Mouse (Mus musculus): ENCODE results near the gene Iqsec1.
"Not testable (repeated sequence)": the region's sequence is repeated elsewhere in the genome, so short reads cannot be mapped to it uniquely, and the experiment has no call there.

Gene Iqsec1

GRCm38 (mm10) chr6:90663736-90664135 is 324.7 kb downstream of the Iqsec1 start:
- DNase-seq (ENCODE audit: extremely low spot score, low spot score): no peak

GRCm38 (mm10) chr6:90662148-90662547 is 326.3 kb downstream of the Iqsec1 start:
- no peak for DNase-seq (ENCODE audit: extremely low spot score, low spot score)

GRCm38 (mm10) chr6:90661029-90661399 is 327.5 kb downstream of the Iqsec1 start:
- DNase-seq (ENCODE audit: extremely low spot score, low spot score): no peak

GRCm38 (mm10) chr6:90660398-90661028 is 328.0 kb downstream of the Iqsec1 start:
- DNase-seq (ENCODE audit: extremely low spot score, low spot score): no peak

- no peak for DNase-seq (ENCODE audit: extremely low spot score, low spot score)
Measured at GRCm38 (mm10) chr6:90659913-90660312, 328.6 kb downstream of the Iqsec1 start.

GRCm38 (mm10) chr6:90656344-90656850 is 332.1 kb downstream of the Iqsec1 start:
- DNase-seq (ENCODE audit: extremely low spot score, low spot score): not testable (repeated sequence)

GRCm38 (mm10) chr6:90653736-90654135 is 334.7 kb downstream of the Iqsec1 start:
- peak; percentile 46 for DNase-seq (ENCODE audit: extremely low spot score, low spot score)

- no peak for DNase-seq (ENCODE audit: extremely low spot score, low spot score)
Measured at GRCm38 (mm10) chr6:90650634-90651033, 337.9 kb downstream of the Iqsec1 start.

- DNase-seq (ENCODE audit: extremely low spot score, low spot score): no peak
Measured at GRCm38 (mm10) chr6:90649279-90649678, 339.2 kb downstream of the Iqsec1 start.

GRCm38 (mm10) chr6:90648391-90648790 is 340.1 kb downstream of the Iqsec1 start:
- DNase-seq (ENCODE audit: extremely low spot score, low spot score): no peak

GRCm38 (mm10) chr6:90644965-90645364 is 343.5 kb downstream of the Iqsec1 start:
- no peak for DNase-seq (ENCODE audit: extremely low spot score, low spot score)

- no peak for DNase-seq (ENCODE audit: extremely low spot score, low spot score)
Measured at GRCm38 (mm10) chr6:90643057-90643456, 345.4 kb downstream of the Iqsec1 start.

- DNase-seq (ENCODE audit: extremely low spot score, low spot score): no peak
Measured at GRCm38 (mm10) chr6:90635611-90636010, 352.9 kb downstream of the Iqsec1 start.

GRCm38 (mm10) chr6:90635081-90635480 is 353.4 kb downstream of the Iqsec1 start:
- no peak for DNase-seq (ENCODE audit: extremely low spot score, low spot score)

- DNase-seq (ENCODE audit: extremely low spot score, low spot score): not testable (repeated sequence)
Measured at GRCm38 (mm10) chr6:90632526-90632925, 356.0 kb downstream of the Iqsec1 start.

- DNase-seq (ENCODE audit: extremely low spot score, low spot score): no peak
Measured at GRCm38 (mm10) chr6:90630427-90630826, 358.1 kb downstream of the Iqsec1 start.

- DNase-seq (ENCODE audit: extremely low spot score, low spot score): no peak
Measured at GRCm38 (mm10) chr6:90629506-90629905, 359.0 kb downstream of the Iqsec1 start.

- DNase-seq (ENCODE audit: extremely low spot score, low spot score): no peak
Measured at GRCm38 (mm10) chr6:90627556-90627955, 360.9 kb downstream of the Iqsec1 start.

- no peak for DNase-seq (ENCODE audit: extremely low spot score, low spot score)
Measured at GRCm38 (mm10) chr6:90625207-90625994, 363.1 kb downstream of the Iqsec1 start.

GRCm38 (mm10) chr6:90624733-90625132 is 363.8 kb downstream of the Iqsec1 start:
- no peak for DNase-seq (ENCODE audit: extremely low spot score, low spot score)

GRCm38 (mm10) chr6:90624184-90624583 is 364.3 kb downstream of the Iqsec1 start:
- DNase-seq (ENCODE audit: extremely low spot score, low spot score): no peak

- no peak for DNase-seq (ENCODE audit: extremely low spot score, low spot score)
Measured at GRCm38 (mm10) chr6:90623456-90623836, 365.0 kb downstream of the Iqsec1 start.
